Mouse (Mus musculus) C2C12 (cell line): ENCODE measurements around the gene Utf1. TPM values are rescaled to one million over a fixed set of nuclear protein-coding genes. Genes with fewer than 3 reads are reported as not detected.

Source experiments
- H3K27me3 ChIP-seq: one replicate; pipeline ENCODE4 v1.6.1; 2011; ENCODE audit not compliant: control insufficient read depth, insufficient read depth, insufficient read length
- H3K36me3 ChIP-seq: one replicate; pipeline ENCODE4 v1.6.1; 2011; ENCODE audit not compliant: control insufficient read depth, insufficient read depth
- H3K4me3 ChIP-seq: one replicate; pipeline ENCODE4 v1.5.1; 2011; ENCODE audit warnings: mild to moderate bottlenecking, control low read depth; ENCODE audit not compliant: poor library complexity, insufficient read depth, severe bottlenecking
- H3K79me2 ChIP-seq: one replicate; pipeline ENCODE4 v1.6.1; 2011; ENCODE audit not compliant: control insufficient read depth, insufficient read depth
- H3K79me3 ChIP-seq: one replicate; pipeline ENCODE4 v1.6.1; 2011; ENCODE audit warnings: low read depth, control low read depth
- H3ac ChIP-seq: one replicate; pipeline ENCODE3; 2011; ENCODE audit warnings: low read depth; ENCODE audit not compliant: control insufficient read depth, insufficient read length
- CEBPB ChIP-seq: IDR thresholded peaks from one replicate; pipeline ENCODE4 v1.6.1; 2011; ENCODE audit warnings: low read depth, mild to moderate bottlenecking, control low read depth, moderate library complexity
- CTCF ChIP-seq: IDR thresholded peaks from one replicate; pipeline ENCODE4 v1.5.1; 2011; ENCODE audit not compliant: control insufficient read depth, insufficient read depth, insufficient read length
- FOSL1 ChIP-seq: IDR thresholded peaks from one replicate; pipeline ENCODE4 v1.8.0; 2011; ENCODE audit warnings: mild to moderate bottlenecking, low read length; ENCODE audit not compliant: poor library complexity, insufficient read depth, severe bottlenecking
- MAX ChIP-seq: IDR thresholded peaks from one replicate; pipeline ENCODE4 v1.6.1; 2011; ENCODE audit warnings: mild to moderate bottlenecking, control low read depth
- MYOD1 ChIP-seq: IDR thresholded peaks from one replicate; pipeline ENCODE4 v1.6.1; 2011; ENCODE audit warnings: low read depth; ENCODE audit not compliant: control insufficient read depth, insufficient read length
- MYOG ChIP-seq: IDR thresholded peaks from one replicate; pipeline ENCODE4 v1.6.1; 2011; ENCODE audit not compliant: control insufficient read depth, insufficient read length; ENCODE audit errors: extremely low read depth
- USF1 ChIP-seq: IDR thresholded peaks from one replicate; pipeline ENCODE4 v1.6.1; 2011; ENCODE audit warnings: low read depth, mild to moderate bottlenecking, control low read depth, moderate library complexity
- polyA plus RNA-seq: library from polyadenylated mRNA; unstranded; fragments of >200 nt; fragmentation: generic; extraction: Trizol; gene quantifications from one replicate; pipeline ENCODE4 v1.2.1, GENCODE M21; 2012; ENCODE audit warnings: missing spikeins

The Utf1 gene
- polyA plus RNA-seq, 1 experiment = not detected

- no peaks in the 10 kb centered on the region for H3K36me3 ChIP-seq
- H3ac ChIP-seq = no peak overlapping the region
- H3K79me3 ChIP-seq = no peaks in the 10 kb centered on the region
- H3K4me3 ChIP-seq = no peak overlapping the region
- no peaks in the 10 kb centered on the region for H3K79me2 ChIP-seq
- H3K27me3 ChIP-seq = no peaks in the 10 kb centered on the region
- no peak for TF ChIP-seq CTCF
- TF ChIP-seq MYOD1 = no peak
- no peak for TF ChIP-seq CEBPB
- no peak for TF ChIP-seq FOSL1
- no peak for TF ChIP-seq MYOG
- no peak for TF ChIP-seq USF1
- no peak for TF ChIP-seq MAX
Measured at GRCm38 (mm10) chr7:139967175-139967574, 23.6 kb downstream of the Utf1 start.

- Histone ChIP-seq H3K36me3 (no peaks in the 10 kb centered on the region), H3K79me2 (no peaks in the 10 kb centered on the region), H3K79me3 (no peaks in the 10 kb centered on the region), H3K4me3 (no peak overlapping the region), H3ac (no peak overlapping the region), H3K27me3 (no peaks in the 10 kb centered on the region)
- no peak for TF ChIP-seq MAX
- no peak for TF ChIP-seq CEBPB
- TF ChIP-seq USF1 = no peak
- no peak for TF ChIP-seq FOSL1
- TF ChIP-seq MYOG = no peak
- TF ChIP-seq MYOD1 = no peak
- TF ChIP-seq CTCF = no peak
Measured at GRCm38 (mm10) chr7:139968428-139968827, 24.8 kb downstream of the Utf1 start.

GRCm38 (mm10) chr7:139969348-139970130, 25.9 kb downstream of the Utf1 start:
- H3K4me3 ChIP-seq = no peak overlapping the region
- no peaks in the 10 kb centered on the region for H3K79me3 ChIP-seq
- no peaks in the 10 kb centered on the region for H3K36me3 ChIP-seq
- H3K27me3 ChIP-seq = no peaks in the 10 kb centered on the region
- no peaks in the 10 kb centered on the region for H3K79me2 ChIP-seq
- TF ChIP-seq USF1 = no peak
- peak; percentile 47 for TF ChIP-seq MAX
- TF ChIP-seq MYOG = no peak
- no peak for TF ChIP-seq CEBPB
- TF ChIP-seq CTCF = peak; percentile 56
- no peak for TF ChIP-seq FOSL1
- TF ChIP-seq MYOD1 = no peak
- no peak overlapping the region for H3ac ChIP-seq

GRCm38 (mm10) chr7:139970216-139970919, 26.8 kb downstream of the Utf1 start:
- H3K79me3 ChIP-seq = no peaks in the 10 kb centered on the region
- H3K27me3 ChIP-seq = no peaks in the 10 kb centered on the region
- no peak for TF ChIP-seq USF1
- no peak for TF ChIP-seq CTCF
- no peak for TF ChIP-seq MAX
- no peak for TF ChIP-seq FOSL1
- no peak for TF ChIP-seq MYOG
- no peak for TF ChIP-seq CEBPB
- no peak for TF ChIP-seq MYOD1
- H3ac ChIP-seq = peak overlapping the region; percentile 10
- no peaks in the 10 kb centered on the region for H3K36me3 ChIP-seq
- no peak overlapping the region for H3K4me3 ChIP-seq
- no peaks in the 10 kb centered on the region for H3K79me2 ChIP-seq

GRCm38 (mm10) chr7:139970979-139971378, 27.4 kb downstream of the Utf1 start:
- TF ChIP-seq MYOD1 (peak; percentile 6), USF1 (no peak), CTCF (no peak)

More at GRCm38 (mm10) chr7:139970979-139971378, 27.4 kb downstream of the Utf1 start:
- no peaks in the 10 kb centered on the region for H3K79me3 ChIP-seq
- H3ac ChIP-seq = peak overlapping the region; percentile 14
- no peak overlapping the region for H3K4me3 ChIP-seq
- no peaks in the 10 kb centered on the region for H3K27me3 ChIP-seq
- no peaks in the 10 kb centered on the region for H3K79me2 ChIP-seq
- H3K36me3 ChIP-seq = no peaks in the 10 kb centered on the region
